In the genomic region with DNA sequence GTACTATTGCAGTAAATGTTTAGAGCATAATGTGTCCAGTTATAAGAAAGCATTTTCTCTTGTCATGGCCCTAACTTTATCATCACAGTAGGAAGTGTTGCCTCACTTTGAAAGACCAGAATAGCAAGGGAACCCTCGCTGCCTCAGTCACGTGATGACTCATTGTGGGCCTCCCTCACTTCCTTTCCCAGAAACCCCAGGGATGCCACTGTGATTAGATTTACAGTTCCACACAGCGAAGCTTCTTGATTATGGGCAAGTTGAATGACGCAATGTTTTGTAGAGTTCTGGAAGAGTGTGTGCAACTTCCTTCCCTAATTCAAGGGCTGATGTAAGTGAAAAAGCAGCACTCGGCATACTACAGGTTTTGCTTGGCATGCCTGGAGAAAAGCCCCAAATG, we compare ENCODE assay signal across 22 mouse cellular contexts. TPM values are rescaled to one million over a fixed set of nuclear protein-coding genes. Genes with fewer than 3 reads are reported as not detected.
A peak's percentile ranks its signal among the peaks of the same experiment; 100 is the strongest.
DNase-seq lines count a peak whose midpoint lies in the region; ATAC-seq and TF ChIP-seq lines count a peak whose summit lies in the region.
"Had no signal": no experiment of that assay in that cellular context is flagged by ENCODE, and none has a peak within 500 bp of the region (broad histone marks: within the 10 kb centered on the region; RNA-seq: fewer than 3 reads in every experiment).

No protein-coding gene starts in this region.

- no peak overlapping the region for H3ac ChIP-seq in myocyte (ENCODE audit: control insufficient read depth, insufficient read length)

- TF ChIP-seq CTCF in forebrain, postnatal 0 days (IDR thresholded peaks at IDR 0.05; ENCODE audit: low read depth), result no peak

- no peak overlapping the region for H3K4me2 ChIP-seq in liver, embryonic 15.5 days
- no peak overlapping the region for H3K4me2 ChIP-seq in myocyte (ENCODE audit: low read depth)
- no peak overlapping the region for H3K4me2 ChIP-seq in forebrain, postnatal 0 days (ENCODE audit: low read depth)
- H3K4me2 ChIP-seq: embryonic facial prominence, embryonic 12.5 days; forebrain, embryonic 13.5 days; heart, embryonic 13.5 days; limb, embryonic 12.5 days; lung, embryonic 14.5 days had no signal

- ATAC-seq in liver, embryonic 15.5 days (ENCODE audit: insufficient read depth), result peak; percentile 51
- ATAC-seq in forebrain, postnatal 0 days, result no peak
- ATAC-seq: forebrain, embryonic 13.5 days; hindbrain, embryonic 16.5 days; intestine, embryonic 16.5 days had no signal

- H3K9me3 ChIP-seq in heart, embryonic 10.5 days, result no peaks in the 10 kb centered on the region
- no peaks in the 10 kb centered on the region for H3K9me3 ChIP-seq in liver, embryonic 15.5 days (replicated peaks)
- H3K9me3 ChIP-seq in forebrain, postnatal 0 days (ENCODE audit: low read length), result no peaks in the 10 kb centered on the region
- H3K9me3 ChIP-seq: embryonic facial prominence, embryonic 12.5 days; forebrain, embryonic 13.5 days; heart, embryonic 13.5 days; limb, embryonic 12.5 days had no signal

- no peak overlapping the region for H3K27ac ChIP-seq in heart, embryonic 10.5 days
- no peak overlapping the region for H3K27ac ChIP-seq in liver, embryonic 15.5 days (replicated peaks)
- H3K27ac ChIP-seq in forebrain, postnatal 0 days (ENCODE audit: low read depth, low read length), result no peak overlapping the region
- H3K27ac ChIP-seq: embryonic facial prominence, embryonic 12.5 days; forebrain, embryonic 13.5 days; heart, embryonic 13.5 days; limb, embryonic 12.5 days had no signal

- WGBS in heart, embryonic 10.5 days, result 62% methylated on average over 5 of the region's 5 CpGs
- 16% methylated on average over 5 of the region's 5 CpGs for WGBS in liver, embryonic 15.5 days (ENCODE audit: insufficient replicate concordance)
- WGBS in forebrain, postnatal 0 days, result 82% methylated on average over 5 of the region's 5 CpGs

- peak; percentile 93 for DNase-seq in heart, adult 11 months
- DNase-seq in heart, embryonic 10.5 days (ENCODE audit: low spot score), result no peak
- DNase-seq in c-Kit-positive CD71-negative TER-119-negative erythroid progenitor cells, embryonic 14.5 days (ENCODE audit: low read depth), result peak; percentile 35
- DNase-seq in forebrain, postnatal 0 days, result no peak
- DNase-seq in layer of hippocampus, adult 9-11 months, result no peak
- no peak for DNase-seq in gastrocnemius, postnatal 25 days
- DNase-seq: cerebellum, adult 8-10 months; heart, postnatal 36 days; kidney, postnatal 4 days; lung, embryonic 14.5 days; midbrain, embryonic 14.5 days; right cerebral cortex, adult 18-20 months; thymus, postnatal 14 days had no signal

- no peaks in the 10 kb centered on the region for H3K79me2 ChIP-seq in myocyte (ENCODE audit: control insufficient read depth, insufficient read depth)

- H3K4me1 ChIP-seq in heart, embryonic 10.5 days, result no peaks in the 10 kb centered on the region
- no peaks in the 10 kb centered on the region for H3K4me1 ChIP-seq in liver, embryonic 15.5 days (replicated peaks)
- H3K4me1 ChIP-seq in forebrain, postnatal 0 days (ENCODE audit: insufficient read depth), result no peaks in the 10 kb centered on the region
- H3K4me1 ChIP-seq: embryonic facial prominence, embryonic 12.5 days; forebrain, embryonic 13.5 days; heart, embryonic 13.5 days; limb, embryonic 12.5 days had no signal

- no peaks in the 10 kb centered on the region for H3K36me3 ChIP-seq in heart, embryonic 10.5 days
- H3K36me3 ChIP-seq in liver, embryonic 15.5 days (replicated peaks), result no peaks in the 10 kb centered on the region
- no peaks in the 10 kb centered on the region for H3K36me3 ChIP-seq in myocyte (ENCODE audit: control insufficient read depth, insufficient read depth)
- no peaks in the 10 kb centered on the region for H3K36me3 ChIP-seq in forebrain, postnatal 0 days (ENCODE audit: insufficient read depth)
- H3K36me3 ChIP-seq: embryonic facial prominence, embryonic 12.5 days; heart, embryonic 13.5 days; limb, embryonic 12.5 days had no signal

- TF ChIP-seq POLR2A in myocyte (IDR thresholded peaks at IDR 0.05; ENCODE audit: insufficient read length, low read depth), result no peak

- H3K27me3 ChIP-seq in heart, embryonic 10.5 days (ENCODE audit: insufficient read depth, poor library complexity, severe bottlenecking), result no peaks in the 10 kb centered on the region
- no peaks in the 10 kb centered on the region for H3K27me3 ChIP-seq in liver, embryonic 15.5 days
- H3K27me3 ChIP-seq in myocyte (ENCODE audit: control insufficient read depth, insufficient read depth, insufficient read length), result no peaks in the 10 kb centered on the region
- no peaks in the 10 kb centered on the region for H3K27me3 ChIP-seq in forebrain, postnatal 0 days (ENCODE audit: insufficient read depth, low read length)
- H3K27me3 ChIP-seq: embryonic facial prominence, embryonic 12.5 days; forebrain, embryonic 13.5 days; heart, embryonic 13.5 days; limb, embryonic 12.5 days had no signal

- no peak overlapping the region for H3K9ac ChIP-seq in liver, embryonic 15.5 days
- H3K9ac ChIP-seq in forebrain, postnatal 0 days, result no peak overlapping the region
- H3K9ac ChIP-seq: embryonic facial prominence, embryonic 12.5 days; forebrain, embryonic 13.5 days; heart, embryonic 13.5 days; limb, embryonic 12.5 days; lung, embryonic 14.5 days had no signal

- H3K4me3 ChIP-seq in heart, embryonic 10.5 days, result no peak overlapping the region
- no peak overlapping the region for H3K4me3 ChIP-seq in liver, embryonic 15.5 days (replicated peaks)
- H3K4me3 ChIP-seq in myocyte, result no peak overlapping the region
- H3K4me3 ChIP-seq in forebrain, postnatal 0 days (ENCODE audit: low read depth, low read length), result no peak overlapping the region
- H3K4me3 ChIP-seq: embryonic facial prominence, embryonic 12.5 days; erythroblast, embryonic 14.5 days; forebrain, embryonic 13.5 days; heart, embryonic 13.5 days; limb, embryonic 12.5 days had no signal

TF ChIP-seq in myocyte, 11 proteins besides CTCF, POLR2A, EP300 and RAD21:
- TF ChIP-seq CEBPB (IDR thresholded peaks at IDR 0.05; ENCODE audit: insufficient read depth, poor library complexity, severe bottlenecking), result 0 out of 2 replicates have a peak, but pooled peaks have one; percentile 31
- peak; percentile 34 for TF ChIP-seq USF1 (IDR thresholded peaks at IDR 0.05; ENCODE audit: low read depth)
- TF ChIP-seq TCF3 (IDR thresholded peaks at IDR 0.05; ENCODE audit: insufficient read length, low read depth), result no peak
- TF ChIP-seq REST (IDR thresholded peaks at IDR 0.05; ENCODE audit: insufficient read depth, insufficient read length), result no peak
- TF ChIP-seq MYOG (IDR thresholded peaks at IDR 0.05; ENCODE audit: control insufficient read depth in 1 of 3, insufficient read depth in 1 of 3, insufficient read length in 2 of 3, low read depth in 2 of 3), result no peak

RNA-seq across cellular contexts. Expression of gene Steap4, which starts 20.3 kb away (rescaled TPM):
- 0.04 and 0.49 TPM in 2 replicates for polyA plus RNA-seq in heart, embryonic 10.5 days (2016; fragmentation: Nextera tagmentation; extraction: Ambion mirVana)
- 6.4 and 6.9 TPM in 2 replicates for polyA plus RNA-seq in liver, embryonic 15.5 days (2015; fragmentation: Nextera tagmentation; extraction: Ambion mirVana)
- polyA plus RNA-seq in myocyte (2012; fragmentation: generic; extraction: Trizol), result not detected
- 0.23 and 0.43 TPM in 2 replicates for total RNA-seq in forebrain, postnatal 0 days (2014; rRNA removed)
- 0.33 and 0.46 TPM in 2 replicates for polyA plus RNA-seq in forebrain, postnatal 0 days (2015; fragmentation: Nextera tagmentation; extraction: Ambion mirVana)
- 10 to 100 TPM; 17.5 to 23.2 TPM for total RNA-seq in gastrocnemius, postnatal 25 days (2021)
- polyA plus RNA-seq: midbrain, embryonic 14.5 days had no signal

Comparison
In these comparisons a context has a peak if more than half of its experiments do, and no peak if none do; other contexts are left out.
1. DNase-seq: peak in heart, adult 11 months (single experiment) and c-Kit-positive CD71-negative TER-119-negative erythroid progenitor cells, embryonic 14.5 days (single experiment); none in heart, embryonic 10.5 days (single experiment), forebrain, postnatal 0 days (single experiment), layer of hippocampus, adult 9-11 months (single experiment) and gastrocnemius, postnatal 25 days (single experiment).